Mouse (Mus musculus): ENCODE measurements around the gene Col1a2. TPM values are rescaled to one million over a fixed set of nuclear protein-coding genes. Genes with fewer than 3 reads are reported as not detected.

The Col1a2 gene
- polyA plus RNA-seq, 1 experiment from 2014 or later = 143 TPM

DNA sequence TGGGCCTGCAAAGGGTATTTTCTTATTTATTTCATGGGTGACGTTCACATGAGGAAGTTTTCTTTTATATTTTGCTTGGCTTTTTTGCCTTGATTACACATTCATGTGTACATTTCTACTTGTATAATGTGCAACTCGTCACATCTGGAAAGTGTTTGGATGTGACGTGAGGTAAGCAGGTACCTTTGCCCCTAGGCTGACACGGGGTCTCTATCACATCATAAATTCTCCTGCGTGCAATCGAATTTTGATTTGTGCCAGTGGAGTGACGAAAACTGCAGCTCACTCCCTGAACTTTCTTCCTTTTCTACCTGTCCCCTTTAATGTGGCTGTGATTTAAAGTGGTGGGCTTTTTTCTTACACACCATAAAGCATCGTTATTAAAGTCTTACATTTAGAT lies 52.5 kb downstream of the Col1a2 start:
- ATAC-seq (ENCODE audit: low FRiP score) (no peak), DNase-seq (ENCODE audit: low spot score) (no peak)
- no peak overlapping the region for H3K27ac ChIP-seq (ENCODE audit: low read depth, low read length)
- H3K9me3 ChIP-seq (ENCODE audit: control insufficient read depth, low read length) = no peaks in the 10 kb centered on the region
- H3K4me3 ChIP-seq (ENCODE audit: low read depth, low read length) = no peak overlapping the region
- no peak overlapping the region for H3K4me2 ChIP-seq (replicated peaks; ENCODE audit: low read depth, low read length)
- H3K27me3 ChIP-seq (ENCODE audit: control insufficient read depth, insufficient read depth, low read length) = no peaks in the 10 kb centered on the region
- H3K9ac ChIP-seq (ENCODE audit: low read depth, low read length) = no peak overlapping the region
- WGBS = 74% methylated on average over 8 of the region's 8 CpGs
- peaks cover 2% of the 10 kb centered on the region; the same call in 1 of the 2 replicates for H3K4me1 ChIP-seq (replicated peaks; ENCODE audit: control insufficient read depth, insufficient read depth, low read length)
- no peaks in the 10 kb centered on the region for H3K36me3 ChIP-seq (ENCODE audit: control insufficient read depth, insufficient read depth, low read length)

DNA sequence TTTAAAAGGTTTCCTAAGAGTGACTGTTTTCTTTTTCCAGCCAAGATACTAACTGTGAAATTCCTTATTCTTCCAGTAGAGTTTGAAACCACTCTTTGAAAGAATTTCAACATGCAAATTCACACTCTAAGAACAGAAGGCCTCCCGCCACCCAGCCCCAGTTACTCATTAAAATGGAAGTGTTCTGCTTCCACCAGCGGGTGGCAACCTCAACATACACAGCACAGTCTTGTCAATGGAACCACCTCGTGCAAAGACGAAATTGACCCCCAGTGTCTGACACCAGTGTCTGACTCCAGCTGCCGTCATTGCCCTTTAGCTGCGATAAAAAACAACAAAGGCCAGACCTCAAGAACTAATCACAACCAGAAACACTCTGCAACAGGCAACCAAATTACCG lies 53.1 kb downstream of the Col1a2 start:
- DNase-seq (ENCODE audit: low spot score) (peak; percentile 66), ATAC-seq (ENCODE audit: low FRiP score) (peak; percentile 74)
- Histone ChIP-seq H3K27me3 (ENCODE audit: control insufficient read depth, insufficient read depth, low read length) (no peaks in the 10 kb centered on the region), H3K27ac (ENCODE audit: low read depth, low read length) (no peak overlapping the region), H3K4me3 (ENCODE audit: low read depth, low read length) (no peak overlapping the region), H3K4me2 (replicated peaks; ENCODE audit: low read depth, low read length) (no peak overlapping the region), H3K9me3 (ENCODE audit: control insufficient read depth, low read length) (no peaks in the 10 kb centered on the region), H3K36me3 (ENCODE audit: control insufficient read depth, insufficient read depth, low read length) (no peaks in the 10 kb centered on the region), H3K4me1 (replicated peaks; ENCODE audit: control insufficient read depth, insufficient read depth, low read length) (peaks cover 2% of the 10 kb centered on the region; the same call in 1 of the 2 replicates), H3K9ac (ENCODE audit: low read depth, low read length) (no peak overlapping the region)
- WGBS = 9% methylated on average over 7 of the region's 7 CpGs

DNA sequence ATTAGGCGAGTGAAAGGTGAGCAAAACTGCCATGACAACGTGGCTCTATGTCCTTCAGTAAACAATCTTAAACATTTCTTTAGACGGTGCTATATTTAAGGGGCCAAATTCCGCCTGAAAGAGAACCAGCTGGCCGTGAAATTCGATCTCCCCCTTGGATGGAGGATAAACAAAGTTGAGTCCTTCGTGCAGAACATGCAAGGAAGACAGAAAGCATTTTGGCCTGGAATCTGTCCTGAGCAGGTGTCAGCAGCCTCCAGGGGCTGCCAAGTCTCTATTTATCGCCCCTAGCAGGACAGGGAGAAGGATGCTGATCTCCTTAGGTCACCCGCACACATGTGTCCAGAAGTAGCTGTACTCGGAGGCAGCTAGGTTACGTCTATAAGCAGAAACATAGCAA lies 56.5 kb downstream of the Col1a2 start:
- H3K27ac ChIP-seq (ENCODE audit: low read depth, low read length) = no peak overlapping the region
- no peak for DNase-seq (ENCODE audit: low spot score)
- WGBS = 33% methylated on average over 11 of the region's 11 CpGs

DNA sequence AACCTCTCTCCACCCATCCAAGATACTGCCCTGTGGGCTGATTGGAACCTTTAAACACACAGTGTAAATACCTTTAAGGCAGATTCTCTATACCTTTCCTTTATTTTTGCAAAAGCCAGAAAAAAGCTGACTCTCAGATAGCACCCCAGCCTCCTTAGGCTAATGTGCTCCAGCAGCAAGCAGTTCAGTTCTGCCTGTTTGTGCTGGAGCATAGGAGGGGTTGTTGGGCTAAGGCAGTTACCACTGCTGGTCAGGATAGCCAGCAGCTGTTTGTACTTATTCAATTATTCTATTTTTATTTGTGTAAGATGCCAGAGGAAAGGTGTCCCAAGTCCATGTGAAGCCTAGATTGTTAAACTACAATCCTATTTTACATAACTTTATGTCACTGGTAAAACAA lies 57.0 kb downstream of the Col1a2 start:
- H3K9ac ChIP-seq (ENCODE audit: low read depth, low read length) = no peak overlapping the region
- no peaks in the 10 kb centered on the region; the same call in 1 of the 2 replicates for H3K4me1 ChIP-seq (replicated peaks; ENCODE audit: control insufficient read depth, insufficient read depth, low read length)
- no peaks in the 10 kb centered on the region for H3K27me3 ChIP-seq (ENCODE audit: control insufficient read depth, insufficient read depth, low read length)
- ATAC-seq (ENCODE audit: low FRiP score) = no peak
- DNase-seq (ENCODE audit: low spot score) = no peak
- no peaks in the 10 kb centered on the region for H3K36me3 ChIP-seq (ENCODE audit: control insufficient read depth, insufficient read depth, low read length)
- no peak overlapping the region for H3K27ac ChIP-seq (ENCODE audit: low read depth, low read length)
- no peaks in the 10 kb centered on the region for H3K9me3 ChIP-seq (ENCODE audit: control insufficient read depth, low read length)
- H3K4me3 ChIP-seq (ENCODE audit: low read depth, low read length) = no peak overlapping the region
- H3K4me2 ChIP-seq (replicated peaks; ENCODE audit: low read depth, low read length) = no peak overlapping the region

More for the DNA sequence above, 56.5 kb downstream of the Col1a2 start:
- no peak for ATAC-seq (ENCODE audit: low FRiP score)
- H3K4me3 ChIP-seq (ENCODE audit: low read depth, low read length) = no peak overlapping the region
- H3K9me3 ChIP-seq (ENCODE audit: control insufficient read depth, low read length) = no peaks in the 10 kb centered on the region
- no peak overlapping the region for H3K9ac ChIP-seq (ENCODE audit: low read depth, low read length)
- H3K36me3 ChIP-seq (ENCODE audit: control insufficient read depth, insufficient read depth, low read length) = no peaks in the 10 kb centered on the region
- H3K4me2 ChIP-seq (replicated peaks; ENCODE audit: low read depth, low read length) = no peak overlapping the region
- H3K4me1 ChIP-seq (replicated peaks; ENCODE audit: control insufficient read depth, insufficient read depth, low read length) = no peaks in the 10 kb centered on the region; the same call in 1 of the 2 replicates
- H3K27me3 ChIP-seq (ENCODE audit: control insufficient read depth, insufficient read depth, low read length) = no peaks in the 10 kb centered on the region

DNA sequence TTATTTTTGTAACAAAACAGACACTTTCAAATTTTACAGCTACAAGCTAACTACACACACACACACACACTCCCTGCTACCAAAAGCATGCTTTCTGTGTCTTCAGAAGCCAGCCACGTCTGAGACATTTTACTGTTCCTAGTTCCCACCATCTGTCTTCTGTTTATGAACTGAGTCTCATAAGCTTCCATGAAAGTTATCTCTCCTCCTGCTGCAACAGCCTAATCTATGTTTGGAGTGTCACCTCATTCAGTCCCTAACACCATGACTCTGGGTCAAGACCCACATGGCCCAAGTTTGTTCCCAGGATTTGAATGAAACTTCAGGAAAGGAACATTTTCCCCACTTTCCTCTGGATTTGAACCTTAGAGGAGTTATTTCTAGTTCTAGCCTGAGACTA lies 57.8 kb downstream of the Col1a2 start:
- Histone ChIP-seq H3K27me3 (ENCODE audit: control insufficient read depth, insufficient read depth, low read length) (no peaks in the 10 kb centered on the region), H3K4me1 (replicated peaks; ENCODE audit: control insufficient read depth, insufficient read depth, low read length) (no peaks in the 10 kb centered on the region; the same call in 1 of the 2 replicates), H3K4me2 (replicated peaks; ENCODE audit: low read depth, low read length) (no peak overlapping the region), H3K9me3 (ENCODE audit: control insufficient read depth, low read length) (no peaks in the 10 kb centered on the region), H3K36me3 (ENCODE audit: control insufficient read depth, insufficient read depth, low read length) (no peaks in the 10 kb centered on the region), H3K4me3 (ENCODE audit: low read depth, low read length) (no peak overlapping the region), H3K9ac (ENCODE audit: low read depth, low read length) (no peak overlapping the region), H3K27ac (ENCODE audit: low read depth, low read length) (no peak overlapping the region)
- ATAC-seq (ENCODE audit: low FRiP score) (no peak), DNase-seq (ENCODE audit: low spot score) (no peak)
- WGBS = 68% methylated on average over 1 of the region's 1 CpGs

DNA sequence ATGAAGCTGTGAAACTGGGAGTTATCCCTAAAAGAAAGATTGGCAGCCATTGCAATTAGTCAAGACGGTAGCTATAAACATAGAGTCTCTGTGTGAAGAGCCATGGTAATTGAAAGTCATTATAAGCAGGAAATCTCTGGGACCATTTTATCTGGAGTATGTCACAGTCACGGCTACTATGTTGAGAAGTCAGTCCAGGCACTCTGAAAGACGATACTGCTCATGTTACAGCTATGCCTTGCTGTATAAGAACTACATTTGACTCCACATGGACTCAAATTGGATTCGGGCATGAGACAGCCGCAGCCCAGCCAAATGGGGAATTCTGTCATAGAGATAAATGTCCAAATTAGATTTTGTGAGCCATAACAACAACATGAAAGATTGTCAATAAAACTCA lies 58.9 kb downstream of the Col1a2 start:
- no peak for ATAC-seq (ENCODE audit: low FRiP score)
- Histone ChIP-seq H3K36me3 (ENCODE audit: control insufficient read depth, insufficient read depth, low read length) (no peaks in the 10 kb centered on the region), H3K4me1 (replicated peaks; ENCODE audit: control insufficient read depth, insufficient read depth, low read length) (no peaks in the 10 kb centered on the region; the same call in 1 of the 2 replicates), H3K9me3 (ENCODE audit: control insufficient read depth, low read length) (no peaks in the 10 kb centered on the region), H3K27me3 (ENCODE audit: control insufficient read depth, insufficient read depth, low read length) (no peaks in the 10 kb centered on the region), H3K9ac (ENCODE audit: low read depth, low read length) (no peak overlapping the region), H3K4me3 (ENCODE audit: low read depth, low read length) (no peak overlapping the region), H3K4me2 (replicated peaks; ENCODE audit: low read depth, low read length) (no peak overlapping the region), H3K27ac (ENCODE audit: low read depth, low read length) (no peak overlapping the region)
- WGBS = 85% methylated on average over 5 of the region's 5 CpGs
- no peak for DNase-seq (ENCODE audit: low spot score)

DNA sequence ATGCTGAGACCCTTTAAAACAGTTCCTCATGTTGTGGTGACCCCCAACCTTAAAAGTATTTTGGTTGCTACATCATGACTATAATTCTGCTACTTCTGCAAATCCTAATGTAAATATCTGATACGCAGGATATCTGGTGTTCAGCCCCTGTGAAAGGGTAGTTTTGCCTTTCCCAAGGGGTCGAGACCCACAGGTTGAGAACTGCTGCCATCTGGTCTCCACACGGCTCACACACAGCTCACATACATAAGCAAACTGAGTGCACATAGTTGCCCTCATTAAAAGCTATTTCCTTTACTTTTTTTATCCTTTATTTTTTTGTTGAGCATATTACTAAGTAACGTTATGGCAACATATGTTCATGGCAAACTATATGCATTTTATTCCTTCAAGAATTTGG lies 65.8 kb downstream of the Col1a2 start:
- Histone ChIP-seq H3K4me3 (ENCODE audit: low read depth, low read length) (no peak overlapping the region), H3K27ac (ENCODE audit: low read depth, low read length) (no peak overlapping the region), H3K9ac (ENCODE audit: low read depth, low read length) (no peak overlapping the region), H3K36me3 (ENCODE audit: control insufficient read depth, insufficient read depth, low read length) (no peaks in the 10 kb centered on the region), H3K4me1 (replicated peaks; ENCODE audit: control insufficient read depth, insufficient read depth, low read length) (no peaks in the 10 kb centered on the region), H3K9me3 (ENCODE audit: control insufficient read depth, low read length) (no peaks in the 10 kb centered on the region), H3K27me3 (ENCODE audit: control insufficient read depth, insufficient read depth, low read length) (no peaks in the 10 kb centered on the region), H3K4me2 (replicated peaks; ENCODE audit: low read depth, low read length) (no peak overlapping the region)
- ATAC-seq (ENCODE audit: low FRiP score) (no peak), DNase-seq (ENCODE audit: low spot score) (no peak)
- WGBS = 73% methylated on average over 4 of the region's 4 CpGs

DNA sequence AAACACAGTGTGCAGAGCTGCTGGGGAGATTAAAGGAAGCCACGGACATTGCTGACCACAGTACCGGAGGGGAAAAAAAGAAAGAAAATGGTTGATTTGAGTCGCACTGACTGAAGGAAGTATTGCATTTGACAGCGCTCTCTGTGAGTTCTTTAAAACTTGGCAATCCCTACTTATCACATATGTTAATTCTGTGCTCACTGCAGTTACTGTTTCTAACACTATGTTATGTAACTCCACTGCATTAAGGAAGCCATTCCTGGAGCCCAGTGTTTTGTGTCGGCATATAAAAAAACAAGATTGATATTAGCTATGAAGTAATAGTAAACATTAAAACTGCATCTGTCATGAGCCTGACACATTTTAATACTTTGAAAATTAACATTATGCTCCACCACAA lies 73.1 kb downstream of the Col1a2 start:
- Histone ChIP-seq H3K9me3 (ENCODE audit: control insufficient read depth, low read length) (no peaks in the 10 kb centered on the region), H3K36me3 (ENCODE audit: control insufficient read depth, insufficient read depth, low read length) (no peaks in the 10 kb centered on the region), H3K27me3 (ENCODE audit: control insufficient read depth, insufficient read depth, low read length) (no peaks in the 10 kb centered on the region), H3K4me1 (replicated peaks; ENCODE audit: control insufficient read depth, insufficient read depth, low read length) (no peaks in the 10 kb centered on the region), H3K4me2 (replicated peaks; ENCODE audit: low read depth, low read length) (no peak overlapping the region), H3K9ac (ENCODE audit: low read depth, low read length) (no peak overlapping the region), H3K4me3 (ENCODE audit: low read depth, low read length) (no peak overlapping the region), H3K27ac (ENCODE audit: low read depth, low read length) (no peak overlapping the region)
- ATAC-seq (ENCODE audit: low FRiP score) (no peak), DNase-seq (ENCODE audit: low spot score) (no peak)
- 88% methylated on average over 5 of the region's 5 CpGs for WGBS

DNA sequence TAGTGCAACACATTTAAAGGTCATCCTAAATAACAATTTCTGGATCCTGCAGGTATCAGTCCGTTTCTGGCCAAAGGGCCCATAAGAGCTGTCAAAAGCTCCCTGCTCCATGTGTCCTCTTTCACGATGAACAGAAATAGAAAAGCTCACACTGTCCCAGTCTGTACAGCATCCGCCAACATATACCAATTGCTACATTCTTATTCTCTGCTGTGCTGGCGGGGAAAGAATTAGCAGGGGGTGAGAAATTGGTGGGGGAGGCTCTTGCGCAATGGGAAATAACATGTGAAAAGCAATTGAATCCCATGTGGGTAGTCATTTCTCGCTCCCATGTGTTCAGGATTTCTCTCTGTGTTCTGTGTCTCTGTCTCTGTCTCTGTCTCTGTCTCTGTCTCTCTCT lies 73.7 kb downstream of the Col1a2 start:
- Histone ChIP-seq H3K27ac (ENCODE audit: low read depth, low read length) (no peak overlapping the region), H3K4me2 (replicated peaks; ENCODE audit: low read depth, low read length) (no peak overlapping the region), H3K9me3 (ENCODE audit: control insufficient read depth, low read length) (no peaks in the 10 kb centered on the region), H3K4me1 (replicated peaks; ENCODE audit: control insufficient read depth, insufficient read depth, low read length) (no peaks in the 10 kb centered on the region), H3K36me3 (ENCODE audit: control insufficient read depth, insufficient read depth, low read length) (no peaks in the 10 kb centered on the region), H3K9ac (ENCODE audit: low read depth, low read length) (no peak overlapping the region), H3K4me3 (ENCODE audit: low read depth, low read length) (no peak overlapping the region), H3K27me3 (ENCODE audit: control insufficient read depth, insufficient read depth, low read length) (no peaks in the 10 kb centered on the region)
- no peak for ATAC-seq (ENCODE audit: low FRiP score)
- 88% methylated on average over 6 of the region's 6 CpGs for WGBS
- DNase-seq (ENCODE audit: low spot score) = no peak
